Mouse (Mus musculus) urinary bladder, adult 2 months (tissue): ENCODE results near the gene Gm6370. TPM values are rescaled to one million over a fixed set of nuclear protein-coding genes. Genes with fewer than 3 reads are reported as not detected.
"Not testable (repeated sequence)": the region's sequence is repeated elsewhere in the genome, so short reads cannot be mapped to it uniquely, and the experiment has no call there.

Experiments
- DNase-seq: peaks from one replicate; pipeline ENCODE4 v3.0.0; 2022; ENCODE audit warnings: low spot score
- polyA plus RNA-seq: library from polyadenylated mRNA; depleted of rRNA; stranded (reverse); fragments of >200 nt; gene quantifications from 2 replicates; pipeline ENCODE4 v1.2.3, GENCODE M21; 2012; rRNA removed

Gene Gm6370
- polyA plus RNA-seq = not detected in 2 replicates

GRCm38 (mm10) chr5:146491063-146491462 is at the start of gene Gm6370:
TSS of gene Gm6370 (plus strand) at chr5:146491363.
- not testable (repeated sequence) for DNase-seq

DNA sequence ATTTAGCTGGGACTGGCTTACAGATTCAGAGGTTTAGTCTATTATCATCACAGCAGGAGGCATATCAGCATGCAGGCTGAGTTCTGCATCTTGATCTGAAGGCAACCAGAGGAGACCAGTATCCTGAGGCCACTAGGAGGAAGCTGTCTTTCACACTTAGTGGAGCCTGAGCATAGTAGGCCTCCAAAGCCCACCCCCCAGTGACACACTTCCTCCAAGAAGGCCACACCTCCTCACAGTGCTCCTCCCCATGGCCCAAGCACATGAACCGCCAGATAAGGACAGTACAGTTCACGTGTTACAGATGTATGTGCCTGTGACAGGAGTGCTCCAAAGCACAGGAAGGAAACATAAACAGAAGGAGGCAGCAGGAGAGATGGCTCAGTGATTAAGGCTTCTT is 48.4 kb upstream of the Gm6370 start:
- no peak for DNase-seq

DNA sequence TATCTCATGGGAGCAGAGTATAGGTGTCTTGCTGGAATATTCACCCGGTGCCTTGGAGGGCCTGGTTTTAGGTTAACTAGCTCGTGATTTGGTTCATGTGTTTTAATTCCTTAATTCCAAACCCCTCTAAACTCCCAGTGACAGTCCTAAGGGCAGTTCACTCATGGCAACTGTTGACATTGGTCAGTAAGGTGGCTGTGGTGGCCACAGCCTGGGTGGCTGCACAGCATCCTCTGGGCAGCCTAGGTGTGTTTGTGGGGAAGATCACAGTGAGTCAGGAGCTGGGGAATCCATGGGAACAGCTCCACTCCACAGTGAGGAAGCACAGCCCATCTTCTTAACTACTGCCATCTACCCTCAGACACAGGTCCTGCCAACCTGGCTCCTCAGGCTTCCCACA is 44.5 kb upstream of the Gm6370 start:
- DNase-seq = no peak

- DNase-seq = no peak
Measured at GRCm38 (mm10) chr5:146451592-146452254, 39.4 kb upstream of the Gm6370 start.

DNA sequence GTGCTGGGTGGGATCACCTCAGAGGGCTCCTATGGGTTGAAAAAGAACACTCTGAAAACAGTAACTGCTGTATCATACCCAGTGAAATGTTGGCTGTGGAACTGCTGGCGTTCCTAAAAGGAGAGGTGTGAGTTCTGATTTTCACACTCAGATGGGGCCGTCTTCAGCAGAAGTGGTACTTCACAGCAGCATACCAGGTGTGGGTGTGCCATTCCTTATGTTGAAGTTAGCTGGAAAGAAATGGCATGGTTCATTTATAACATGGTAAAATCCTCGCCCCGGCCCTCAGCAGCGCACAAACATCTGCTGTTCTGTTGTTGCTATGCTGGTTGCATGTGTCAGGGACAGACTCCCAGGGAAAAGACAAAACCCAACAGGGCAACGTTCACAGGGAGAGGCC is 37.6 kb upstream of the Gm6370 start:
- no peak for DNase-seq

DNA sequence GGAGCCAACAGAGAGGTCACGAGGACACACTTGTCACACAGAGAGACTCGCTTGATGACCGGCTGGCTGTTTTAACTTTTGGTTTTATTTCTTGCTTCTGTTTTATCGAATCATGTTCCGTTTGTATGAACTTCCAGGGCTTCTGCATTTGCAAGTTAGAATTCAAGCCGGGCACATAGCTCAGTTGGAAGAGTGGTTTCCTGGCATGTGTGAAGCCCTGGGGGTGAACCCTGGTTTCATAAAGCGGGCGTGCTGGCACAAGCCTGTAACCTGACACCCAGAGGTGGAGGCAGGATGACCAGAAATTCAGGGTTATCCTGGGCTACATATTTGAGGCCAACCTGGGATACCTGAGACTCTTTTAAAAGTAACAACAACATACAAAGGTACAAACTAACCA is 29.6 kb upstream of the Gm6370 start:
- no peak for DNase-seq

DNA sequence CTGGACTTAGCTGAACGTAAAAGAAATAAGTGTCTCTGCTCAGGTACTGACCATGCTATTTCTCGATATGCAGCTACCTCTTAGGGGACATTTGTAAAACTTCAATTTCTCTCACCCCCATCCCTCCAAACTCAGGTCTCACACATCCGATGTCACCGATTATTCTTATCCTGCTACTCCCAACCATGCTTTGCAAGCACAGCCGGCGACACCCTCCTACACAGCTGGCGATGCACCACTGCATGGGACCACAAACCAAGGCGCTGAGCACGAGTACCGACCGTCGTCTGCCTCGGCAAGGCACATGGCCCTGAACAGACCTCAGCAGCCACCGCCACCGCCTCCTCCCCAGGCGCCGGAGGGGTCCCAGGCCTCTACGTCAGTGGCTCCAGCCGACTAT is 24.5 kb upstream of the Gm6370 start:
- no peak for DNase-seq

DNA sequence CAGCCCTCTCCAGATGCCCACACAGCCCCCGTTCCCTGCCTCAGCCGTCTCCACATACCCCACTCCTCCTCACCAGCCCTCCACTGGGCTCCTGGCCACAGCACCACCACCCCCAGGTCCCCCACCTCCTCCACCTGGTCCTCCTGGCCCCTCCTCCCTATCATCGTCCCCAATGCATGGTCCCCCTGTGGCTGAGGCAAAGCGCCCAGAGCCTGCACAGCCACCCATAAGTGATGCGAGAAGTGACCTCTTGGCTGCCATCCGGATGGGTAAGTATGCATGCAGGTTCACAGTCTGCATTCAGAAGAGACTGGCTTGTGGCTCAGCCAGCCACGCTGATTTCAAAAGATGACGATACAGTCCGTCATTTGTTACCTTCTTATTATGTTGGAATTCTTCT is 22.9 kb upstream of the Gm6370 start:
- DNase-seq = no peak

- DNase-seq = no peak
Measured at GRCm38 (mm10) chr5:146470821-146471220, 20.3 kb upstream of the Gm6370 start.

DNA sequence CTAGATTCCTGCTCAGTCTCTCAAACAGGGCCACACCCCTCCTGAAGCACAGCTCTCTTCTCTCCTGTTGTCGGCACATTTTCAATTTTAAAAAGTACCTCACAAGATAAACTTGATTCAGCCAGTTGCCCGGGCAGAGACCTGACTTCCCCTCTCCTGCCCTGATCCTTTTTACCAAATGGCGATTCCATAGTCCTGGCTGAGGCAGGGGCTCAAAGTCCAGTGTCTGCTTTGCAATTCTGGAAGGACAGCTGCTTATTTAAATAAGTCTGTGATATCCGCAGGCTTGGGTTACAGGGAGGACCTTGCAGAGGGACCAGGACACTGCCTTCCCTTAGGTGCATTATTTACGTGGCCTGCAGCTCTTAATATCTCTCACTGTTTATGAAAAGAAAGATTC is 19.9 kb upstream of the Gm6370 start:
- no peak for DNase-seq

GRCm38 (mm10) chr5:146471821-146472220 is 19.3 kb upstream of the Gm6370 start:
- no peak for DNase-seq

- not testable (repeated sequence) for DNase-seq
Measured at GRCm38 (mm10) chr5:146479564-146479963, 11.6 kb upstream of the Gm6370 start.

GRCm38 (mm10) chr5:146481665-146482064 is 9.5 kb upstream of the Gm6370 start, which contains the start of gene Gm6408:
TSS of gene Gm6408 (plus strand) at chr5:146481965.
- DNase-seq = not testable (repeated sequence)

GRCm38 (mm10) chr5:146488959-146489358 is 2.2 kb upstream of the Gm6370 start:
- DNase-seq = not testable (repeated sequence)

DNA sequence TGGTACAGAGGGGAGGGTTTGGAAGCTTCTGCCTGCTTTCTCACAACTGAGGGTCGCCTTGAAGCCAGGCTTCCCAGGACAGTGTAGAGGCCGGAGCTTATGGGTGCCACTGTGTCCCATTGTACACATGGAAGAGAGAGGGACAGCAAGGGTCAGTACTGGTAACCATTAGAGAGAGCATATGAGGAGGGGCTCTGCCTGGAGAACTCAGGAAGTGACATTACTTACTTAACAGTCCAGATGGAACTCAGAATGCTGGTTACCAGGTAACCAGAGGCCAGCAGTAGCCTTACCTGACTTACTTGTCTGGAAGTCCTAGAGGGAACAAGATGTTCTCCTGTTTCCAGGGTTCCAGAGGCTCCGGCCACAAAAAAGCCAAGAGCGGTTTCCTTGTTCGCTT is 10.9 kb downstream of the Gm6370 start, which contains the start of gene 4930449I24Rik:
4930449I24Rik (plus strand) TSS at position 301 of the 400 bp plus-strand sequence.
- not testable (repeated sequence) for DNase-seq

DNA sequence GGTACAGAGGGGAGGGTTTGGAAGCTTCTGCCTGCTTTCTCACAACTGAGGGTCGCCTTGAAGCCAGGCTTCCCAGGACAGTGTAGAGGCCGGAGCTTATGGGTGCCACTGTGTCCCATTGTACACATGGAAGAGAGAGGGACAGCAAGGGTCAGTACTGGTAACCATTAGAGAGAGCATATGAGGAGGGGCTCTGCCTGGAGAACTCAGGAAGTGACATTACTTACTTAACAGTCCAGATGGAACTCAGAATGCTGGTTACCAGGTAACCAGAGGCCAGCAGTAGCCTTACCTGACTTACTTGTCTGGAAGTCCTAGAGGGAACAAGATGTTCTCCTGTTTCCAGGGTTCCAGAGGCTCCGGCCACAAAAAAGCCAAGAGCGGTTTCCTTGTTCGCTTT is 22.7 kb downstream of the Gm6370 start, which contains the start of gene Gm3402:
Gm3402 (plus strand) TSS at position 301 of the 400 bp plus-strand sequence.
- not testable (repeated sequence) for DNase-seq

- DNase-seq = not testable (repeated sequence)
Measured at GRCm38 (mm10) chr5:146525501-146525900, 34.3 kb downstream of the Gm6370 start, which contains the start of gene Gm3404. TSS of gene Gm3404 (plus strand) at chr5:146525801.

DNA sequence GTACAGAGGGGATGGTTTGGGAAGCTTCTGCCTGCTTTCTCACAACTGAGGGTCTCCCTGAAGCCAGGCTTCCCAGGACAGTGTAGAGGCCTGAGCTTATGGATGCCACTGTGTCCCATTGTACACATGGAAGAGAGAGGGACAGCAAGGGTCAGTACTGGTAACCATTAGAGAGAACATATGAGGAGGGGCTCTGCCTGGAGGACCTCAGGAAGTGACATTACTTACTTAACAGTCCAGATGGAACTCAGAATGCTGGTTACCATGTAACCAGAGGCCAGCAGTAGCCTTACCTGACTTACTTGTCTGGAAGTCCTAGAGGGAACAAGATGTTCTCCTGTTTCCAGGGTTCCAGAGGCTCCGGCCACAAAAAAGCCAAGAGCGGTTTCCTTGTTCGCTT is 46.2 kb downstream of the Gm6370 start, which contains the start of gene Gm3409:
Gm3409 (plus strand) TSS at position 301 of the 400 bp plus-strand sequence.
- DNase-seq = not testable (repeated sequence)

Other genes with a start within 250 kb of the Gm6370 start
- gene Wasf3, start 106.4 kb upstream of the Gm6370 start, polyA plus RNA-seq = 3.0 and 4.8 TPM in 2 replicates
- gene Gm6408, start 9.4 kb upstream of the Gm6370 start, polyA plus RNA-seq = not detected in 2 replicates
- gene 4930449I24Rik, start 11.0 kb downstream of the Gm6370 start, polyA plus RNA-seq = not detected in 2 replicates
- not detected in 2 replicates for gene Gm3402, start 22.8 kb downstream of the Gm6370 start, polyA plus RNA-seq
- not detected in 2 replicates for gene Gm3404, start 34.4 kb downstream of the Gm6370 start, polyA plus RNA-seq
- gene Gm3409, start 46.3 kb downstream of the Gm6370 start, polyA plus RNA-seq = not detected in 2 replicates
- gene Gm3415, start 64.8 kb downstream of the Gm6370 start, polyA plus RNA-seq = not detected in 2 replicates
- not detected in 2 replicates for gene Gpr12, start 93.9 kb downstream of the Gm6370 start, polyA plus RNA-seq